Mouse (Mus musculus): ENCODE data around the gene Vps45. TPM values are rescaled to one million over a fixed set of nuclear protein-coding genes. Genes with fewer than 3 reads are reported as not detected.
A peak's percentile ranks its signal among the peaks of the same experiment; 100 is the strongest.

Vps45 gene
- polyA plus RNA-seq, 1 experiment: 14.2 TPM

DNA sequence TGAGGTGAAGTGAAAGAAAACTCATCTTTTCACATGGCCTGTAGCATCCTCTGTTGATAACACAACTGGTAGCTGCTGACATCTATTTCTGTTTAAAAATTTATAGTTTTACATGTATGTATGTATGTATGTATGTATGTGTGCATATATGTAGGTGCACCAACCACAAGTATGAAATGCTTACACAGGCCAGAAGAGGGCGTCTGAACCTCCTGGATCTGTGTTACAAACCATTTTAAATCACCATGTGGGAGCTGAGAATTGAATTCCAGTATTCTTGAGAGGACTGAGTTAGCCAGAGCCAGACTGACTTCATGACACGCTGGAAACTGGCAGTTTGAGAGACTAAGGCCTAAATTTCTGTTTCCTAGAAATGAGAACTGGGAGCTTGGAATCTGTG lies 32.9 kb upstream of the Vps45 start:
- Histone ChIP-seq H3K9me3 (replicated peaks; ENCODE audit: control insufficient read depth, insufficient read depth, low read length, poor library complexity, severe bottlenecking) (no peaks in the 10 kb centered on the region), H3K9ac (ENCODE audit: low read depth, poor library complexity, severe bottlenecking) (no peak overlapping the region), H3K4me1 (ENCODE audit: control insufficient read depth, insufficient read depth, low read length) (peaks cover 3% of the 10 kb centered on the region), H3K36me3 (ENCODE audit: control insufficient read depth, insufficient read depth, low read length, poor library complexity, severe bottlenecking) (no peaks in the 10 kb centered on the region), H3K27me3 (ENCODE audit: control insufficient read depth, insufficient read depth, low read length, poor library complexity, severe bottlenecking) (no peaks in the 10 kb centered on the region), H3K27ac (ENCODE audit: insufficient read depth, low read length) (no peak overlapping the region), H3K4me3 (ENCODE audit: low read depth, low read length) (no peak overlapping the region)
- TF ChIP-seq POLR2A (IDR thresholded peaks at IDR 0.05; ENCODE audit: insufficient read depth, low read length): no peak
- TF ChIP-seq EP300 (IDR thresholded peaks at IDR 0.05; ENCODE audit: insufficient read depth, low read depth, low read length): no peak
- TF ChIP-seq CTCF (IDR thresholded peaks at IDR 0.05; ENCODE audit: low read depth, low read length): no peak

DNA sequence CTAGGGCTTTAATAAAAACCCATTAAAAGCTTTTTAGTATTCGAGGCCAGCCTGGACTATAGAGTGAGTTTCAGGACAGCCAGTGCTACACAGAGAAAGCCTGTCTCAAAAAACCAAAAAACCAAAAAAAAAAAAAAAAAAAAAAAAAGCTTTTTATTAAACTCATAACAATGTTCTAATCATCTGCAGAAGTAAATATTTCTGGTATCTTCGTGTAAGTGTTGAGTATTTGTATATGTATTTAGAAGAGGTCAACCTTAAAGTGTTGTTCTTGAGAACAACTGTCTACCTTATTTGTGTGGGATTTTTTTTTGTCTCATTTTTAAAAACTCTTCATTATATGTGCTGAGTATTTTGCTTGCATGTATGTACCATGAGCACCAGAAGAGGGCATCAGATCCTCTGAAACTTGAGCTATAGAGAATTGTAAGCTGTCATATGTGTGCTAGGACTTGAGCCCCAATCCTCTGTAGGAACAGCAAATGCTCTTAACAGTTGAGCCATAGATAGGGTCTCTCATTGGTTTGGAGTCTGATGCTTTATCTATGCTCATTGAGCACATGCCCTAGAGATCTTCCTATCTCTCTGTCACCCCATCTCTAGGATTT lies 31.7 kb upstream of the Vps45 start:
- no peak overlapping the region for H3K27ac ChIP-seq (ENCODE audit: insufficient read depth, low read length)
- TF ChIP-seq POLR2A (IDR thresholded peaks at IDR 0.05; ENCODE audit: insufficient read depth, low read length) (no peak), CTCF (IDR thresholded peaks at IDR 0.05; ENCODE audit: low read depth, low read length) (no peak), EP300 (IDR thresholded peaks at IDR 0.05; ENCODE audit: insufficient read depth, low read depth, low read length) (no peak)
- no peak overlapping the region for H3K4me3 ChIP-seq (ENCODE audit: low read depth, low read length)
- no peak overlapping the region for H3K9ac ChIP-seq (ENCODE audit: low read depth, poor library complexity, severe bottlenecking)
- no peaks in the 10 kb centered on the region for H3K27me3 ChIP-seq (ENCODE audit: control insufficient read depth, insufficient read depth, low read length, poor library complexity, severe bottlenecking)
- peaks cover 3% of the 10 kb centered on the region for H3K4me1 ChIP-seq (ENCODE audit: control insufficient read depth, insufficient read depth, low read length)
- no peaks in the 10 kb centered on the region for H3K36me3 ChIP-seq (ENCODE audit: control insufficient read depth, insufficient read depth, low read length, poor library complexity, severe bottlenecking)
- H3K9me3 ChIP-seq (replicated peaks; ENCODE audit: control insufficient read depth, insufficient read depth, low read length, poor library complexity, severe bottlenecking): no peaks in the 10 kb centered on the region; the same call in 1 of the 2 replicates

- Histone ChIP-seq H3K36me3 (ENCODE audit: control insufficient read depth, insufficient read depth, low read length, poor library complexity, severe bottlenecking) (no peaks in the 10 kb centered on the region), H3K27ac (ENCODE audit: insufficient read depth, low read length) (no peak overlapping the region), H3K4me1 (ENCODE audit: control insufficient read depth, insufficient read depth, low read length) (peaks cover 2% of the 10 kb centered on the region), H3K9ac (ENCODE audit: low read depth, poor library complexity, severe bottlenecking) (no peak overlapping the region), H3K27me3 (ENCODE audit: control insufficient read depth, insufficient read depth, low read length, poor library complexity, severe bottlenecking) (no peaks in the 10 kb centered on the region), H3K4me3 (ENCODE audit: low read depth, low read length) (no peak overlapping the region), H3K9me3 (replicated peaks; ENCODE audit: control insufficient read depth, insufficient read depth, low read length, poor library complexity, severe bottlenecking) (no peaks in the 10 kb centered on the region; the same call in 1 of the 2 replicates)
- no peak for TF ChIP-seq CTCF (IDR thresholded peaks at IDR 0.05; ENCODE audit: low read depth, low read length)
- TF ChIP-seq POLR2A (IDR thresholded peaks at IDR 0.05; ENCODE audit: insufficient read depth, low read length): no peak
- TF ChIP-seq EP300 (IDR thresholded peaks at IDR 0.05; ENCODE audit: insufficient read depth, low read depth, low read length): no peak
Measured at GRCm38 (mm10) chr3:96087801-96088200, 29.5 kb upstream of the Vps45 start.

GRCm38 (mm10) chr3:96087219-96087618 lies 29.0 kb upstream of the Vps45 start:
- Histone ChIP-seq H3K9ac (ENCODE audit: low read depth, poor library complexity, severe bottlenecking) (no peak overlapping the region), H3K4me3 (ENCODE audit: low read depth, low read length) (no peak overlapping the region), H3K9me3 (replicated peaks; ENCODE audit: control insufficient read depth, insufficient read depth, low read length, poor library complexity, severe bottlenecking) (no peaks in the 10 kb centered on the region; the same call in 1 of the 2 replicates), H3K27ac (ENCODE audit: insufficient read depth, low read length) (no peak overlapping the region), H3K4me1 (ENCODE audit: control insufficient read depth, insufficient read depth, low read length) (peaks cover 2% of the 10 kb centered on the region), H3K27me3 (ENCODE audit: control insufficient read depth, insufficient read depth, low read length, poor library complexity, severe bottlenecking) (no peaks in the 10 kb centered on the region), H3K36me3 (ENCODE audit: control insufficient read depth, insufficient read depth, low read length, poor library complexity, severe bottlenecking) (no peaks in the 10 kb centered on the region)
- no peak for TF ChIP-seq POLR2A (IDR thresholded peaks at IDR 0.05; ENCODE audit: insufficient read depth, low read length)
- no peak for TF ChIP-seq EP300 (IDR thresholded peaks at IDR 0.05; ENCODE audit: insufficient read depth, low read depth, low read length)
- no peak for TF ChIP-seq CTCF (IDR thresholded peaks at IDR 0.05; ENCODE audit: low read depth, low read length)

DNA sequence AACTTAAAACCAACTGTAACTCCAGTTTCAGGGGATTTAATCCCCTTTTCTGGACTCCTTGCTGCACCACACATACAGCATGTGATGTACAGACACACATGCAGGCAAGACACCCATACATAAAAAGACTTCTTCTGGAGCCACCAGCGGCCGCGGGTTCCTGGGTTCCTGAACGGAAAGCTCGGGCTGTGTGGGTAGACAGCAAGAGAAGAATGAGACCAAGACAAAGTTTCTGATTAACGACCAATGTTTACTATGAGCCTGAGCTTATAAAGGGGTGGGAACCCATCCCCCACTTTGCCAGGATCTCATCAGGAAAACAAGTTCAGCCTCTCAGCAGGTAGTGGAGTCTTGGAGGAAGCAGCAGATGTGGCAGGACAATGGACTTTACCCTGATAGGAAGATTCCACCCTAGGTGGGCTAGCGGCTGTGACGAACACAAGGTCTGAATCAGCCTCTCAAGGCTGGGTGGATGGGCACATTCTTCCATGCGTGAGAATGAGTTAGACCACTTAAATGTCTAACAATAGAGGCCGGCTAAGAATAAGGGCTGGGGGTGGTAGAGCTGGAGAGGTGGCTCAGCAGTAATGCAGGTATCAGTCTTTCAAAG lies 26.0 kb upstream of the Vps45 start:
- H3K27ac ChIP-seq (ENCODE audit: insufficient read depth, low read length): peak overlapping the region; percentile 37; the same call in 1 of the 2 replicates
- no peaks in the 10 kb centered on the region for H3K27me3 ChIP-seq (ENCODE audit: control insufficient read depth, insufficient read depth, low read length, poor library complexity, severe bottlenecking)
- H3K4me1 ChIP-seq (ENCODE audit: control insufficient read depth, insufficient read depth, low read length): peaks cover 2% of the 10 kb centered on the region
- no peaks in the 10 kb centered on the region for H3K36me3 ChIP-seq (ENCODE audit: control insufficient read depth, insufficient read depth, low read length, poor library complexity, severe bottlenecking)
- TF ChIP-seq POLR2A (IDR thresholded peaks at IDR 0.05; ENCODE audit: insufficient read depth, low read length) (no peak), EP300 (IDR thresholded peaks at IDR 0.05; ENCODE audit: insufficient read depth, low read depth, low read length) (peak; percentile 81)
- H3K9me3 ChIP-seq (replicated peaks; ENCODE audit: control insufficient read depth, insufficient read depth, low read length, poor library complexity, severe bottlenecking): no peaks in the 10 kb centered on the region; the same call in 1 of the 2 replicates
- H3K4me3 ChIP-seq (ENCODE audit: low read depth, low read length): no peak overlapping the region
- no peak overlapping the region for H3K9ac ChIP-seq (ENCODE audit: low read depth, poor library complexity, severe bottlenecking)

Data from ES-Bruce4 (cell line).